Mouse (Mus musculus): ENCODE results near the gene Tacc2.

GRCm38 (mm10) chr7:130576981-130577380 lies 257 bp upstream of the Tacc2 start:
- TF ChIP-seq GATA1 (IDR thresholded peaks at IDR 0.05; ENCODE audit: low read length) (no peak), TAL1 (IDR thresholded peaks at IDR 0.05; ENCODE audit: low read length) (no peak)
